Mouse (Mus musculus) forebrain, embryonic 10.5 days (tissue): ENCODE measurements around the gene Tlr7. TPM values are rescaled to one million over a fixed set of nuclear protein-coding genes. Genes with fewer than 3 reads are reported as not detected.

Source experiments
- DNase-seq: peaks from one replicate; pipeline ENCODE4 v3.0.0-alpha.2; 2017; ENCODE audit warnings: low spot score; ENCODE audit errors: extremely low spot score
- H3K27ac ChIP-seq: fragments of 300-500 bp; sonication (generic); 2 replicates; pipeline ENCODE4 v1.5.1; 2016; ENCODE audit warnings: mild to moderate bottlenecking
- H3K27me3 ChIP-seq: fragments of 300-500 bp; sonication (generic); 2 replicates; pipeline ENCODE4 v1.6.1; 2016; ENCODE audit warnings: mild to moderate bottlenecking; ENCODE audit not compliant: poor library complexity, severe bottlenecking
- H3K36me3 ChIP-seq: fragments of 300-500 bp; sonication (generic); replicated peaks from 2 replicates; pipeline ENCODE4 v1.6.1; 2016; ENCODE audit warnings: mild to moderate bottlenecking, moderate library complexity
- H3K4me1 ChIP-seq: fragments of 300-500 bp; sonication (generic); 2 replicates; pipeline ENCODE4 v1.6.1; 2016
- H3K4me3 ChIP-seq: fragments of 300-500 bp; sonication (generic); 2 replicates; pipeline ENCODE4 v1.5.1; 2016; ENCODE audit warnings: mild to moderate bottlenecking, moderate library complexity
- H3K9me3 ChIP-seq: fragments of 300-500 bp; sonication (generic); 2 replicates; pipeline ENCODE4 v1.6.1; 2016; ENCODE audit warnings: mild to moderate bottlenecking, moderate library complexity
- WGBS: fragments of 180-500 bp; shearing (Covaris S2); methylation state at CpG from one replicate; pipeline ENCODE4 v1.1.7; 2016; 5-methylcytosine and 5-hydroxymethylcytosine counted together
- polyA plus RNA-seq: library from polyadenylated mRNA; unstranded; fragments of >200 nt; fragmentation: Nextera tagmentation; extraction: Ambion mirVana; gene quantifications from 2 replicates; pipeline ENCODE4 v1.2.1, GENCODE M21; 2016

The Tlr7 gene
- polyA plus RNA-seq, 1 experiment from 2014 or later = 0.19 TPM

GRCm38 (mm10) chrX:167263530-167263929, 66.8 kb downstream of the Tlr7 start:
- DNase-seq = no peak
- H3K36me3 ChIP-seq = no peaks in the 10 kb centered on the region
- H3K4me3 ChIP-seq = no peak overlapping the region
- no peaks in the 10 kb centered on the region for H3K4me1 ChIP-seq
- no peak overlapping the region for H3K27ac ChIP-seq
- 85% methylated on average over 4 of the region's 4 CpGs for WGBS
- H3K27me3 ChIP-seq = peaks cover 99% of the 10 kb centered on the region
- H3K9me3 ChIP-seq = no peaks in the 10 kb centered on the region

Other genes with a start within 250 kb of the Tlr7 start
- gene Tmsb4x, start 121.2 kb downstream of the Tlr7 start, polyA plus RNA-seq = 2,014 and 2,296 TPM in 2 replicates
- not detected in 2 replicates for gene Tlr8, start 66.2 kb downstream of the Tlr7 start, polyA plus RNA-seq
- gene Prps2, start 52.2 kb upstream of the Tlr7 start, polyA plus RNA-seq = 25.8 and 28.1 TPM in 2 replicates